Mouse (Mus musculus): ENCODE measurements around the gene Gm10322. TPM values are rescaled to one million over a fixed set of nuclear protein-coding genes. Genes with fewer than 3 reads are reported as not detected.

Gm10322 gene
- not detected in 2 replicates for polyA plus RNA-seq (2012)

DNA sequence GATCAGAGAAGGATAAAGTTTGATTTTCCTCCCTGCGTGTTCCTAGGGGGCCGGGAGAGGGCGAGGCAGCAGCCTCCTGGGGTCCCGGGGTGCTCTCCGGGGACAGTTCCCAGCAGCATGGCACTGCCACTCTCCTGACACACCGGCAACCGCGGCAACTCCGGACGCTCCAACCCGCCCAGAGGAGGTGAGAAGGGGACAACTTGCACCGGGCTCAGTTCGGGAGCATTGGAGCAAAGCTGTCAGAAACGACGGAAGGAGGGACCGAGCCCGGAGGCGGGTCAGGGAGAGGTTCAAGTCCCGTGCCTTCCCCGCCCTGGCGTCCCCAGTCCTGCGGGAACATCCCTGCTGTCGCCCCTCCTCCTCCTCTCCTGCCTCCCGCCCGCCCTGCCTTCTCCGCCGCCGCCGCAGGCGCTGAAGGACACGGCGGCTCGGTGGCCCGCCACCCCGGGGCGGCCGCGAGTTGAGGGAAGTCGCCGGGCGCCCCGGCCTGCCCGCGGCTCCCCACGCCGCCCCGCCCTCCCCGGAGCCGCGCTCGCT is at the start of gene Gm10322:
Gm10322 (plus strand) TSS at position 83 of the 540 bp plus-strand sequence.
- TF ChIP-seq TAL1 (IDR thresholded peaks at IDR 0.05; ENCODE audit: low read length), result no peak
- TF ChIP-seq GATA1 (IDR thresholded peaks at IDR 0.05; ENCODE audit: low read length), result no peak
- Histone ChIP-seq H3K4me3 (replicated peaks) (peak within 1 kb of the TSS; percentile 88), H3K27me3 (ENCODE audit: control insufficient read depth) (peaks cover 24% of the 10 kb centered on the region), H3K9me3 (ENCODE audit: control insufficient read depth, low read length) (no peaks in the 10 kb centered on the region), H3K36me3 (ENCODE audit: control insufficient read depth) (no peaks in the 10 kb centered on the region), H3K4me1 (ENCODE audit: control insufficient read depth) (peaks cover 24% of the 10 kb centered on the region)

DNA sequence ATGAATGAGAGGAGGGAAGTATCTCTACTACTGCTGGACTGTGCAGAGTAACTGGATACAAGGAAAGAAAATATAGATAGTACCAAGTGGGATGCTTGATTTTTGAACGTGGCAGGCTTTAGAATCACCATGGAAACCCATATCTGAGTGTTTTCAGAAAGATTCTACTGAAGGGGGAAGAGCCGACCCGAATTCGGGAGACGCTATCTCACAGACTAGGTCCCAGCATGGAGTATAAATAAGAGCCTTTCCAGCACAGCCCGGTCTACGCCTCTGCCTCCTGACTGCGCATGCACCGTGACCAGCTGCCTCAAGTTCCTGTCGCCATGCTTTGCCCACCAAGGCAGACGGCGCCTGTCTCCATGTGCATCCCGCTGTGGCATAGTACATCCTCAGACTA is 48.9 kb upstream of the Gm10322 start:
- Histone ChIP-seq H3K9me3 (ENCODE audit: control insufficient read depth, low read length) (no peaks in the 10 kb centered on the region), H3K36me3 (ENCODE audit: control insufficient read depth) (no peaks in the 10 kb centered on the region), H3K4me1 (ENCODE audit: control insufficient read depth) (peaks cover 19% of the 10 kb centered on the region), H3K4me3 (replicated peaks) (no peak overlapping the region), H3K27me3 (ENCODE audit: control insufficient read depth) (no peaks in the 10 kb centered on the region)
- no peak for TF ChIP-seq TAL1 (IDR thresholded peaks at IDR 0.05; ENCODE audit: low read length)
- TF ChIP-seq GATA1 (IDR thresholded peaks at IDR 0.05; ENCODE audit: low read length), result no peak

DNA sequence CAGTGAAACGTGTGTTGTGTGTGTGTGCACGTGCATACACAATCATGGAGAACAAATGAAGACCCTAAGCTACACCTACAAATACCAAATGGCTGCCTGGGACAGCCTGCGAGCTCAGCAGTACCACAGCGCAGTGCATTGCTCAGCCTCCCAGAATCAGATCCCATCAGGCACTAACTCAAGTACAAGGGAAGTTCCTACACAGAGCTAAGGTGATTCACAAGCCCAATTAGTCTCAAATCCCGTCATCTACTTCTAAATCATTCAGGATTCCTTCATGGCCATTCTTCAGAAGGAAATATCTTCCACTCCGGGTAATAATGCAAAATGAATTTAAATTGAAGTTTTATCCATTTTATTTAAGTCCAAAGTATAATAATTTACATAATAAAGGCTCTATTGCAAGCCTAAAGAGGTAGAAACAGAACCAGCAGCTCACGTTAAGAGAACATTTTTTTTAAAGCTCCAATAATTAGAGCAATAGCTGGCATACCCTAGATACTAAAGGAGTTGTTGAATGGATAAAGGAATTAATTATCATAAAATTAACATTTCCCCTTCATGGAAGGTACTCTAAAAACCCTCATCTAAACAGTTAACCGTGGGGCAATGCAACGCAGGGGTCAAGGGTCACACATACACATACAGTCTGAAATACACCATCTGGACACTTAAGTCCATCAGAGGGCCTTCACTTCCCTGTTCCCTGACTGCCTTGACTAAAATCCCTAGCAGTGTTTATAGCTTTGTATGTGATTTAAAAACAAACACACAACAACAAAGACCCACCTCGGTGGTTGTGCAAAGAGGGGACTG is 47.0 kb upstream of the Gm10322 start:
- no peak overlapping the region for H3K4me3 ChIP-seq (replicated peaks)
- no peaks in the 10 kb centered on the region for H3K36me3 ChIP-seq (ENCODE audit: control insufficient read depth)
- H3K4me1 ChIP-seq (ENCODE audit: control insufficient read depth), result peaks cover 22% of the 10 kb centered on the region

DNA sequence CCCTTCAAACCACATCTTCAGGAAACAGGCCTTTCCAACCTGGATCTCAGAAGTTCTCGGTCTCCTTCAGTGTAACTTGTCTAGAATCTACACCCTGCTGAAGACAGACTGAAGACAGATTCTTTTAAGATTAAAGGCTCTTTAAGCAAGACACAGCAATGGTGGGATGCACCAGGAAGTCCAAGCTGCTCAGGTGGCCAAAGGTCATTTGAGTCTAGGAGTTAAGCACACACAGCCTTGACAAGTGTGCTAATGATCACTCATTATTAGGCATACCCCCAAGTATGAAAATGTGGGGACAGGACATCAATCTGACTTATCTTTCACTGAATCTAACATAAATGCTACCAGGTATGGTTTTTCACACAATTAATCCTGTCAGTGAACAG is 46.4 kb upstream of the Gm10322 start:
- H3K36me3 ChIP-seq (ENCODE audit: control insufficient read depth), result no peaks in the 10 kb centered on the region; the same call in 1 of the 2 replicates

More for the DNA sequence above, 47.0 kb upstream of the Gm10322 start:
- no peaks in the 10 kb centered on the region; the same call in 1 of the 2 replicates for H3K9me3 ChIP-seq (ENCODE audit: control insufficient read depth, low read length)
- H3K27me3 ChIP-seq (ENCODE audit: control insufficient read depth), result no peaks in the 10 kb centered on the region
- TF ChIP-seq GATA1 (IDR thresholded peaks at IDR 0.05; ENCODE audit: low read length) (no peak), TAL1 (IDR thresholded peaks at IDR 0.05; ENCODE audit: low read length) (no peak)

DNA sequence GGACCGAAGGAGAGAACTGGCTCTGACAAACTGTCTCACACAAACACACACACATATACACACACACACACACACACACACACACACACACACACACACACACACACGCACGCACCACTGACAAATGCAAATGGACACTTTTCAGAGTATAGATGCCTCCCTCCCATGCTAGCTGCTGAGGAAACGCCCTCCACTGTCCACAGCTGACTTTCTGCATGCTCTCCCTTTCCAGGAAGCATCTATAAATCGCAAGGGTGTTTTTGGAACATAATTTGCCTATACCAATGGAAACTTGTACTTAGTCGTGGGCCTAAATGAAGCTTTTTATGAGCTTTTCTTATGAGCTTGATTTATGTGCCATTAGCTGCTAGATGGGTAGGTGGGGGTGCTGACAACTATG is 45.5 kb upstream of the Gm10322 start:
- H3K36me3 ChIP-seq (ENCODE audit: control insufficient read depth), result no peaks in the 10 kb centered on the region; the same call in 1 of the 2 replicates
- TF ChIP-seq TAL1 (IDR thresholded peaks at IDR 0.05; ENCODE audit: low read length) (no peak), GATA1 (IDR thresholded peaks at IDR 0.05; ENCODE audit: low read length) (no peak)
- H3K27me3 ChIP-seq (ENCODE audit: control insufficient read depth), result no peaks in the 10 kb centered on the region
- peaks cover 24% of the 10 kb centered on the region for H3K4me1 ChIP-seq (ENCODE audit: control insufficient read depth)
- H3K4me3 ChIP-seq (replicated peaks), result no peak overlapping the region
- peaks cover 2% of the 10 kb centered on the region; the same call in 1 of the 2 replicates for H3K9me3 ChIP-seq (ENCODE audit: control insufficient read depth, low read length)

More for the DNA sequence above, 46.4 kb upstream of the Gm10322 start:
- H3K4me1 ChIP-seq (ENCODE audit: control insufficient read depth), result peaks cover 24% of the 10 kb centered on the region
- no peaks in the 10 kb centered on the region for H3K27me3 ChIP-seq (ENCODE audit: control insufficient read depth)
- no peak for TF ChIP-seq TAL1 (IDR thresholded peaks at IDR 0.05; ENCODE audit: low read length)
- no peak for TF ChIP-seq GATA1 (IDR thresholded peaks at IDR 0.05; ENCODE audit: low read length)
- H3K9me3 ChIP-seq (ENCODE audit: control insufficient read depth, low read length), result peaks cover 2% of the 10 kb centered on the region; the same call in 1 of the 2 replicates
- no peak overlapping the region for H3K4me3 ChIP-seq (replicated peaks)

DNA sequence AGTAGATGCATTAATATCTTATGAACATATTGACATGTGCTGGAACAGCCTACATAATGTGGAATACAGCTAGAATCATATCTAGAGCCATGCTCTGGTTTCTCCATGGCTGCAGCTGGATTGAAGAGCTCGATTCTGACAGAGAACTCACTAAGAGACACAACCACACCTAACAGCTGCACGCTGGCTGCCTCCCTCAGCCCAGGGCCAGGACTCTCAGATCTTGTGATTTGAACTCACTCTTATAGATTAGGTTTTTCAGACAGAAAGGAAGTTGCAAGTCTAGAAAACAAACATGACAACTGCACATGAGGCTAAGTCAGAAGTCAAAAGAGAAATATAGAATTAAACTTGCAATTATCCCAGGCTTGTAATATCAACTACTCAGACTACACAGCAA is 45.1 kb upstream of the Gm10322 start:
- peaks cover 24% of the 10 kb centered on the region for H3K4me1 ChIP-seq (ENCODE audit: control insufficient read depth)
- no peak overlapping the region for H3K4me3 ChIP-seq (replicated peaks)
- no peaks in the 10 kb centered on the region; the same call in 1 of the 2 replicates for H3K36me3 ChIP-seq (ENCODE audit: control insufficient read depth)
- H3K9me3 ChIP-seq (ENCODE audit: control insufficient read depth, low read length), result peaks cover 2% of the 10 kb centered on the region; the same call in 1 of the 2 replicates
- TF ChIP-seq GATA1 (IDR thresholded peaks at IDR 0.05; ENCODE audit: low read length) (no peak), TAL1 (IDR thresholded peaks at IDR 0.05; ENCODE audit: low read length) (no peak)
- H3K27me3 ChIP-seq (ENCODE audit: control insufficient read depth), result no peaks in the 10 kb centered on the region

DNA sequence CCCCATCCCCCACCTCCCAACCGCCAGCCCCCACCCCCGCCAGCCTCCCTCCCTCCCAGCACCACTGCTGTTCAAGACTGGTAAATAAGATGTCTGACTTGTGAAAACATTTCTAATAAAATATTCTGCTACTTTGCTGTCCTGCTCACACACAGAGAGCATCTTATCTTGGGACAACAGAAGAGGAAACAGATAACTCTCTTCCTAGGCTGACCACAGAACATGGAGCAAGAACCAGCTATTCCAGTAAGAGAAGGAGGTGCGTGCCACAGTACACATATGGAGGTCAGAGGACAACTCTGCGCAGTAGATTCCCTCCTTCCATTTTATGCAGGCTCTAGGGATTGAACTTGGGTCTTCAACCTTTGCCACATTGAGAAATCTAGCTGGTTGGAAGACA is 44.6 kb upstream of the Gm10322 start:
- peaks cover 27% of the 10 kb centered on the region for H3K4me1 ChIP-seq (ENCODE audit: control insufficient read depth)
- peaks cover 2% of the 10 kb centered on the region; the same call in 1 of the 2 replicates for H3K9me3 ChIP-seq (ENCODE audit: control insufficient read depth, low read length)
- TF ChIP-seq TAL1 (IDR thresholded peaks at IDR 0.05; ENCODE audit: low read length), result no peak
- no peak for TF ChIP-seq GATA1 (IDR thresholded peaks at IDR 0.05; ENCODE audit: low read length)
- no peaks in the 10 kb centered on the region; the same call in 1 of the 2 replicates for H3K36me3 ChIP-seq (ENCODE audit: control insufficient read depth)
- H3K4me3 ChIP-seq (replicated peaks), result no peak overlapping the region
- no peaks in the 10 kb centered on the region for H3K27me3 ChIP-seq (ENCODE audit: control insufficient read depth)

DNA sequence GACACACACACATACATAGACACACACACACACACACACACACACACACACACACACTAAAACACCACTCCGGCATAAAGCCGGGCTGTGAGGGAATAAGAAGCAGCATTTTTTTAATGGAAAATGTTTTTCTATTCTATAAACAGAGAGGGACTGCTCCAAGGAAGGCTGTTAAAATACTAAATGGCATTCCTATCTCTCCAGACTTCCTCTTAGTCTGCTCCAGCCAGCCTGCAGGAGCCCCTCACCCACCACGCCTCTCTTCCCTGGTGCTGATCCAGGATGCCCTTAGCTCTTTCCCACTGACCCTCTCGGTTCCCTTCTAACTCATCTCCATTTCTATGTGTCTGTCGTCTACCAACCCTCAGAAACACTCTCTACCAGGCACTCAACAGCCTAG is 43.9 kb upstream of the Gm10322 start:
- no peaks in the 10 kb centered on the region for H3K27me3 ChIP-seq (ENCODE audit: control insufficient read depth)
- H3K36me3 ChIP-seq (ENCODE audit: control insufficient read depth), result no peaks in the 10 kb centered on the region; the same call in 1 of the 2 replicates
- H3K4me1 ChIP-seq (ENCODE audit: control insufficient read depth), result peaks cover 27% of the 10 kb centered on the region
- TF ChIP-seq TAL1 (IDR thresholded peaks at IDR 0.05; ENCODE audit: low read length) (no peak), GATA1 (IDR thresholded peaks at IDR 0.05; ENCODE audit: low read length) (no peak)
- no peak overlapping the region for H3K4me3 ChIP-seq (replicated peaks)
- H3K9me3 ChIP-seq (ENCODE audit: control insufficient read depth, low read length), result peaks cover 2% of the 10 kb centered on the region; the same call in 1 of the 2 replicates

DNA sequence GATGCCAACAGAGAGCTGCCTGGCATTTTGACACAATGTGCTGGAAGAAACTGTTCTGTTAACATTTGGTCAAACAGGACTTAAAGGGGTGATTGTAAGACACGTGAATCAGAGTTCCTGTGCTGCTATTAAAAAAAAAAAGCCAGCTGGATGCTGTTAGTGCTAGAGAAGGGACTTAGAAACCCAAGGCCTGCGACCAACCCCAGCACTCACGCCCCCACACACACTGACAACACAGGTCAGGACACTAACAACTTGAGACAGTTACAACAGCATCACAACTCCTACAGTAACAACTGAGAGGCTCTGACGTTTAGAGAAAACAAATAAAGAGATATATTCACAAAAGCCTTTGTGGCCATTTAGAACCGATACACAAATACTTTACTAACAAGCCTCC is 39.6 kb upstream of the Gm10322 start:
- TF ChIP-seq TAL1 (IDR thresholded peaks at IDR 0.05; ENCODE audit: low read length), result no peak
- TF ChIP-seq GATA1 (IDR thresholded peaks at IDR 0.05; ENCODE audit: low read length), result no peak
- H3K9me3 ChIP-seq (ENCODE audit: control insufficient read depth, low read length), result peaks cover 2% of the 10 kb centered on the region; the same call in 1 of the 2 replicates

More for the DNA sequence above, 39.6 kb upstream of the Gm10322 start:
- Histone ChIP-seq H3K27me3 (ENCODE audit: control insufficient read depth) (no peaks in the 10 kb centered on the region), H3K4me1 (ENCODE audit: control insufficient read depth) (peaks cover 35% of the 10 kb centered on the region), H3K4me3 (replicated peaks) (no peak overlapping the region), H3K36me3 (ENCODE audit: control insufficient read depth) (no peaks in the 10 kb centered on the region; the same call in 1 of the 2 replicates)

Data from erythroblast, embryonic 14.5 days (primary cell).